15 mouse cellular contexts compared by ENCODE assay signal in genomic region chr11:55542128-55542527, GRCm38 (mm10).
"Had no signal": no experiment of that assay in that cellular context is flagged by ENCODE, and none has a peak within 500 bp of the region (broad histone marks: within the 10 kb centered on the region; RNA-seq: fewer than 3 reads in every experiment).

No protein-coding gene starts in this region.

- H3K4me3 ChIP-seq: neural tube, embryonic 15.5 days; stomach, embryonic 15.5 days had no signal

- H3K27me3 ChIP-seq: neural tube, embryonic 15.5 days; stomach, embryonic 15.5 days had no signal

- DNase-seq: retina, postnatal 1 day; right cerebral cortex, adult 18-20 months; right cerebral cortex, postnatal 14 days; right cerebral cortex, postnatal 25 days; right cerebral cortex, postnatal 4 days; spleen, adult 18-20 months; thymus, adult 18-20 months; thymus, adult 2 months; thymus, postnatal 14 days; thymus, postnatal 25 days; thymus, postnatal 36 days; thymus, postnatal 4 days had no signal

- H3K9me3 ChIP-seq: neural tube, embryonic 15.5 days; stomach, embryonic 15.5 days had no signal

- H3K4me2 ChIP-seq: neural tube, embryonic 15.5 days; stomach, embryonic 15.5 days had no signal

- H3K4me1 ChIP-seq: neural tube, embryonic 15.5 days; stomach, embryonic 15.5 days had no signal

- H3K36me3 ChIP-seq: neural tube, embryonic 15.5 days; stomach, embryonic 15.5 days had no signal

- H3K27ac ChIP-seq: neural tube, embryonic 15.5 days; stomach, embryonic 15.5 days; stomach, postnatal 0 days had no signal

- H3K9ac ChIP-seq: neural tube, embryonic 15.5 days; stomach, embryonic 15.5 days had no signal
